Mouse (Mus musculus) heart, postnatal 0 days (tissue): ENCODE measurements around the gene Rab5c.

ENCODE experiments used
- CTCF ChIP-seq: IDR thresholded peaks from 2 replicates; pipeline ENCODE4 v1.5.1; 2016; ENCODE audit warnings: antibody characterized with exemption, control low read depth, low read depth
- EP300 ChIP-seq: IDR thresholded peaks from 2 replicates; pipeline ENCODE4 v1.6.1; 2016; ENCODE audit warnings: antibody characterized with exemption, low read depth

DNA sequence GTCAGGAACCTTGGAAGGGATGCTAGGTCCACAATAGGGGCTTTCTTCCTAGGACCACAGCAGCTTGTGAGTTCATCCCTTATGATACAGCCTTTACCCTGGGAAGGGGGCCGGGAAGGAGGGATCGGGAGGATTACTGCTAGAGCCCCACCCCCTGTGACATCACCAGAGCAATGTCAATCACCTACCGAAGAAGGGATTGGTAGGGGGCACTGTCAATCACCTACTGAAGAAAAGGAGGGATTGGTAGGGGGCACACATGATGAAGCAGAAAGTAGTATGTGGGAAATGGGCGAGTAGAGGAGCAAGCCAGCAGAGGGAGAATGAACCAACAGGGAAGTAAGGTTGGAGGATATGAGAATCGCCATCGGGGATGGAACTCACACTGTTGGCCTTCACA lies 18.5 kb upstream of the Rab5c start:
- no peak for TF ChIP-seq CTCF
- TF ChIP-seq EP300, result no peak
